Mouse (Mus musculus) adrenal gland, adult (tissue): ENCODE measurements around the gene Gm16506.
"Not testable (repeated sequence)": the region's sequence is repeated elsewhere in the genome, so short reads cannot be mapped to it uniquely, and the experiment has no call there.

Experiments
- DNase-seq, 2 experiments: peaks; one replicate each; pipeline ENCODE4 v3.0.0; 2022 to 2023; ENCODE audit warnings: low spot score in 1 of 2; ENCODE audit not compliant: inconsistent age in 2 of 2

Gm16506 gene

DNA sequence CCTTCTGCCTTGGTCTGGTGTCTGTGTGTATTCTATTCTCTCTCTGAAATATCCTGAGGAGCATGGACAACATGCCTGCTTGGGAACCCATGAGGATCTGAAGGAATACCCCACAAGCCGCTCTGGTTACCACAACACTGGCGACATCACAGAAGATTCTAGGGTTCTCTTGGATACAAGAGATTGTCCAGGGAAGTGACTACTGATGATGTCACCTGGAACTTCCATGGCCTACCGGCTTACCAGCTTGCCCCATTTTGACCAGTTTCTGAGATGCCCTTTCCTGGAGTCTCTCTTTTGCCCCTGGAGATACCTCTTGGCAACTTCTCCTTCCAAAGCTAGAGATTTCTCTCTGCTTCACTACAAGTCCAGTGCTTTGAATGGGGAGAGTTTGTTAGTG is at the start of gene Gm16506:
TSS of gene Gm16506 (minus strand) at position 101 of the 400 bp plus-strand sequence.
- DNase-seq: not testable (repeated sequence)

- DNase-seq: not testable (repeated sequence)
Measured at GRCm38 (mm10) chr14:43747566-43747965, 20.3 kb upstream of the Gm16506 start, which contains the start of gene Gm6526. Gm6526 (plus strand) TSS chr14:43747866.

DNA sequence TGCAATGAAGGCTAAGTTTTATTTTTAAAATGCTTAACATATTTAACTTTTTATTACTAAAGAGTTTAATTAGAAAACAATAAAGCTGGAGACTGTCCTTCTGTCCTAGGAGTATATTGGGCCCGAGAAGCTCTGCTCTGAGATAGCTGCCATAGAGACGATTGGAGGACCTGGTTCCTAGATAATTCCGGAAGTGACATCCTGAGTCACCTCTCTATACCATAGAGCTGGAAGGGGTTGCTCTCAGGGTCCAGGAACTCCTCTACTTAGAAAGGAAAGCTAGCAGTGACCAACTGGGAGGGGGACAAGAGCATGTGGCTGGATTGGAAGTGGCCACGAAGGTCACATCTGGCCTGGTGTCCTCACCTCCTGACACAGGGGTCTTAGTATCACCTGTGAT is 29.7 kb downstream of the Gm16506 start, which contains the start of gene Gm7324:
TSS of gene Gm7324 (plus strand) at position 208 of the 400 bp plus-strand sequence.
- DNase-seq: not testable (repeated sequence)

GRCm38 (mm10) chr14:43677099-43677498 is 50.2 kb downstream of the Gm16506 start, which contains the start of gene Gm8165:
Gm8165 (minus strand) TSS chr14:43677199.
- DNase-seq: not testable (repeated sequence)
